Mouse (Mus musculus) cerebellum, postnatal 10 days (tissue): ENCODE measurements around the gene Gm20388.

Source experiments
- DNase-seq, 2 experiments: peaks; one replicate each; pipeline ENCODE4 v3.0.0; 2021; ENCODE audit warnings: mixed read lengths in 2 of 2

The Gm20388 gene

GRCm38 (mm10) chr8:124376406-124376805 is 4465.8 kb downstream of the Gm20388 start:
- DNase-seq = no peak

- DNase-seq = no peak
Observed at GRCm38 (mm10) chr8:124379289-124379688, 4468.6 kb downstream of the Gm20388 start.

- DNase-seq = no peak
Observed at GRCm38 (mm10) chr8:124382235-124382634, 4471.6 kb downstream of the Gm20388 start.

GRCm38 (mm10) chr8:124384336-124384735 is 4473.7 kb downstream of the Gm20388 start:
- DNase-seq = peak; percentile 45 to 55

GRCm38 (mm10) chr8:124386225-124386899 is 4475.7 kb downstream of the Gm20388 start:
- peak; percentile 69 to 77 for DNase-seq

GRCm38 (mm10) chr8:124389495-124389894 is 4478.9 kb downstream of the Gm20388 start:
- no peak for DNase-seq

GRCm38 (mm10) chr8:124391191-124391590 is 4480.6 kb downstream of the Gm20388 start:
- peak; percentile 50 to 51 for DNase-seq

- no peak for DNase-seq
Observed at GRCm38 (mm10) chr8:124392271-124393012, 4481.8 kb downstream of the Gm20388 start.

GRCm38 (mm10) chr8:124393013-124393412 is 4482.4 kb downstream of the Gm20388 start:
- no peak for DNase-seq

- DNase-seq = peak; percentile 59 to 73
Observed at GRCm38 (mm10) chr8:124393927-124394326, 4483.3 kb downstream of the Gm20388 start.

- peak; percentile 53 to 60 for DNase-seq
Observed at GRCm38 (mm10) chr8:124394951-124395350, 4484.3 kb downstream of the Gm20388 start.
